Mouse (Mus musculus): ENCODE data around the gene Tmem221.
A peak's percentile ranks its signal among the peaks of the same experiment; 100 is the strongest.

Tmem221 gene

GRCm38 (mm10) chr8:71547590-71547989 is 11.1 kb downstream of the Tmem221 start:
- no peak for DNase-seq (ENCODE audit: low spot score)

GRCm38 (mm10) chr8:71545053-71545452 is 13.6 kb downstream of the Tmem221 start:
- DNase-seq (ENCODE audit: low spot score), result no peak

- no peak for DNase-seq (ENCODE audit: low spot score)
Measured at GRCm38 (mm10) chr8:71543755-71544154, 14.9 kb downstream of the Tmem221 start.

GRCm38 (mm10) chr8:71542632-71543343 is 15.9 kb downstream of the Tmem221 start, which contains the start of gene Mvb12a:
Gene Mvb12a, plus strand, starts transcription at chr8:71542922.
- peak; percentile 100 for DNase-seq (ENCODE audit: low spot score)

- DNase-seq (ENCODE audit: low spot score), result peak; percentile 82
Measured at GRCm38 (mm10) chr8:71537028-71537867, 21.4 kb downstream of the Tmem221 start, which contains the start of gene Bst2. Gene Bst2, minus strand, starts transcription at chr8:71537456.

- no peak for DNase-seq (ENCODE audit: low spot score)
Measured at GRCm38 (mm10) chr8:71535663-71536062, 23.0 kb downstream of the Tmem221 start.

- DNase-seq (ENCODE audit: low spot score), result no peak
Measured at GRCm38 (mm10) chr8:71534263-71534810, 24.3 kb downstream of the Tmem221 start.

- DNase-seq (ENCODE audit: low spot score), result peak; percentile 83
Measured at GRCm38 (mm10) chr8:71530735-71531467, 27.8 kb downstream of the Tmem221 start.

GRCm38 (mm10) chr8:71528362-71529073 is 30.2 kb downstream of the Tmem221 start:
- no peak for DNase-seq (ENCODE audit: low spot score)

- DNase-seq (ENCODE audit: low spot score), result peak; percentile 59
Measured at GRCm38 (mm10) chr8:71527162-71527870, 31.4 kb downstream of the Tmem221 start.

- peak; percentile 43 for DNase-seq (ENCODE audit: low spot score)
Measured at GRCm38 (mm10) chr8:71526272-71526671, 32.4 kb downstream of the Tmem221 start.

- DNase-seq (ENCODE audit: low spot score), result no peak
Measured at GRCm38 (mm10) chr8:71525226-71526050, 33.2 kb downstream of the Tmem221 start, which contains the start of gene Ccdc194. Gene Ccdc194, minus strand, starts transcription at chr8:71525711.

- DNase-seq (ENCODE audit: low spot score), result peak; percentile 96
Measured at GRCm38 (mm10) chr8:71521634-71522033, 37.0 kb downstream of the Tmem221 start.

GRCm38 (mm10) chr8:71519037-71519825 is 39.4 kb downstream of the Tmem221 start:
- peak; percentile 63 for DNase-seq (ENCODE audit: low spot score)

GRCm38 (mm10) chr8:71516786-71517185 is 41.9 kb downstream of the Tmem221 start:
- DNase-seq (ENCODE audit: low spot score), result no peak

GRCm38 (mm10) chr8:71515043-71515442 is 43.6 kb downstream of the Tmem221 start:
- no peak for DNase-seq (ENCODE audit: low spot score)

GRCm38 (mm10) chr8:71513018-71513754 is 45.5 kb downstream of the Tmem221 start:
- DNase-seq (ENCODE audit: low spot score), result no peak

GRCm38 (mm10) chr8:71511644-71512043 is 47.0 kb downstream of the Tmem221 start, which contains the start of gene Plvap:
Gene Plvap, minus strand, starts transcription at chr8:71511752.
- DNase-seq (ENCODE audit: low spot score), result no peak

All from retina, embryonic 14.5 days (tissue).